Mouse (Mus musculus) heart, postnatal 0 days (tissue): ENCODE measurements at regions not wholly inside any gene's neighbourhood (a gene's known extent, or its start where the extent isn't known, plus 50 kb on each side); places are given as distances from the start of the nearest gene placed in this dataset.

ENCODE experiments used
- CTCF ChIP-seq: IDR thresholded peaks from 2 replicates; pipeline ENCODE4 v1.5.1; 2016; ENCODE audit warnings: antibody characterized with exemption, control low read depth, low read depth
- EP300 ChIP-seq: IDR thresholded peaks from 2 replicates; pipeline ENCODE4 v1.6.1; 2016; ENCODE audit warnings: antibody characterized with exemption, low read depth

GRCm38 (mm10) chr4:150775281-150775680 lies 78.4 kb upstream of the Errfi1 start:
- TF ChIP-seq EP300 (no peak), CTCF (no peak)
